Comparison of ENCODE assay signal across 7 mouse cellular contexts in genomic region chr8:105622421-105622920, GRCm38 (mm10). TPM values are rescaled to one million over a fixed set of nuclear protein-coding genes. Genes with fewer than 3 reads are reported as not detected.
DNase-seq lines count a peak whose midpoint lies in the region; ATAC-seq lines count a peak whose summit lies in the region.

No protein-coding gene starts in this region.

- peaks cover 59% of the 10 kb centered on the region for H3K36me3 ChIP-seq in embryonic facial prominence, embryonic 10.5 days (replicated peaks)
- peaks cover 51% of the 10 kb centered on the region for H3K36me3 ChIP-seq in midbrain, embryonic 12.5 days

- H3K4me1 ChIP-seq in embryonic facial prominence, embryonic 10.5 days: peaks cover 44% of the 10 kb centered on the region
- H3K4me1 ChIP-seq in midbrain, embryonic 12.5 days: peaks cover 19% of the 10 kb centered on the region

- H3K9me3 ChIP-seq in embryonic facial prominence, embryonic 10.5 days: no peaks in the 10 kb centered on the region
- no peaks in the 10 kb centered on the region for H3K9me3 ChIP-seq in midbrain, embryonic 12.5 days

- DNase-seq in adrenal gland, postnatal 14 days: peak; percentile 95
- DNase-seq in embryonic facial prominence, embryonic 10.5 days (ENCODE audit: low spot score): peak; percentile 94
- peak; percentile 99 for DNase-seq in heart, adult 11 months
- DNase-seq in kidney, adult 11 months: peak; percentile 95
- peak; percentile 96 for DNase-seq in left cerebral cortex, postnatal 4 days
- peak; percentile 91 for DNase-seq in skeletal muscle tissue, adult 2 months (ENCODE audit: low read depth, low spot score)

- intact Hi-C loops in left cerebral cortex, postnatal 4 days (cut with DNase I): no loop called here

- H3K9ac ChIP-seq in midbrain, embryonic 12.5 days (replicated peaks): no peak overlapping the region

- ATAC-seq in midbrain, embryonic 12.5 days (ENCODE audit: low FRiP score, low read depth): peak; percentile 87

- peak overlapping the region; percentile 27 for H3K27ac ChIP-seq in embryonic facial prominence, embryonic 10.5 days (replicated peaks)
- peak overlapping the region; percentile 75 for H3K27ac ChIP-seq in midbrain, embryonic 12.5 days (replicated peaks)

- 1% methylated on average over 8 of the region's 8 CpGs for WGBS in embryonic facial prominence, embryonic 10.5 days
- 8% methylated on average over 8 of the region's 8 CpGs for WGBS in midbrain, embryonic 12.5 days

- peak overlapping the region; percentile 27 for H3K4me3 ChIP-seq in embryonic facial prominence, embryonic 10.5 days
- no peak overlapping the region for H3K4me3 ChIP-seq in midbrain, embryonic 12.5 days

- no peaks in the 10 kb centered on the region for H3K27me3 ChIP-seq in embryonic facial prominence, embryonic 10.5 days (replicated peaks; ENCODE audit: low read depth, poor library complexity, severe bottlenecking)
- no peaks in the 10 kb centered on the region for H3K27me3 ChIP-seq in midbrain, embryonic 12.5 days

- no peak overlapping the region for H3K4me2 ChIP-seq in midbrain, embryonic 12.5 days (replicated peaks)

RNA-seq across cellular contexts. Expression of gene Ctcf, which starts 13.9 kb away (rescaled TPM):
- 58.4 and 70.4 TPM in 2 replicates for total RNA-seq in adrenal gland, postnatal 14 days (2021)
- polyA plus RNA-seq in embryonic facial prominence, embryonic 10.5 days (2016; fragmentation: Nextera tagmentation; extraction: Ambion mirVana): 136 and 137 TPM in 2 replicates
- 10 to 100 TPM; 80.8 to 82.2 TPM for total RNA-seq in left cerebral cortex, postnatal 4 days (2021)
- 157 TPM in 2 replicates for polyA plus RNA-seq in midbrain, embryonic 12.5 days (2016; fragmentation: Nextera tagmentation; extraction: Ambion mirVana)

RNA-seq across cellular contexts. Expression of gene Agrp, which starts 14.7 kb away (rescaled TPM):
- total RNA-seq in adrenal gland, postnatal 14 days (2021): 0.93 and 1.0 TPM in 2 replicates
- polyA plus RNA-seq in embryonic facial prominence, embryonic 10.5 days (2016; fragmentation: Nextera tagmentation; extraction: Ambion mirVana): 0.59 and 0.64 TPM in 2 replicates
- not detected for total RNA-seq in left cerebral cortex, postnatal 4 days (2021)
- polyA plus RNA-seq in midbrain, embryonic 12.5 days (2016; fragmentation: Nextera tagmentation; extraction: Ambion mirVana): 1.3 TPM in 1 of 2 replicates, not detected in the other

RNA-seq across cellular contexts. Expression of gene Ripor1, which starts 17.4 kb away (rescaled TPM):
- total RNA-seq in adrenal gland, postnatal 14 days (2021): 33.9 and 39.8 TPM in 2 replicates
- 13.5 and 15.9 TPM in 2 replicates for polyA plus RNA-seq in embryonic facial prominence, embryonic 10.5 days (2016; fragmentation: Nextera tagmentation; extraction: Ambion mirVana)
- 10 to 100 TPM; 70.0 to 70.6 TPM for total RNA-seq in left cerebral cortex, postnatal 4 days (2021)
- 19.5 and 21.7 TPM in 2 replicates for polyA plus RNA-seq in midbrain, embryonic 12.5 days (2016; fragmentation: Nextera tagmentation; extraction: Ambion mirVana)

RNA-seq across cellular contexts. Expression of gene Atp6v0d1, which starts 56.6 kb away (rescaled TPM):
- total RNA-seq in adrenal gland, postnatal 14 days (2021): 90.6 and 97.4 TPM in 2 replicates
- 64.7 and 64.9 TPM in 2 replicates for polyA plus RNA-seq in embryonic facial prominence, embryonic 10.5 days (2016; fragmentation: Nextera tagmentation; extraction: Ambion mirVana)
- total RNA-seq in left cerebral cortex, postnatal 4 days (2021): 100 to 1,000 TPM; 255 to 260 TPM
- polyA plus RNA-seq in midbrain, embryonic 12.5 days (2016; fragmentation: Nextera tagmentation; extraction: Ambion mirVana): 107 and 110 TPM in 2 replicates
